Mouse (Mus musculus): ENCODE measurements around the gene Usp19. TPM values are rescaled to one million over a fixed set of nuclear protein-coding genes. Genes with fewer than 3 reads are reported as not detected.

The Usp19 gene
- total and polyA plus RNA-seq, 3 experiments = 44.7 to 197 (median 87.7) TPM

GRCm38 (mm10) chr9:108479241-108479640 lies 11.2 kb upstream of the Usp19 start:
- H3K4me3 ChIP-seq (ENCODE audit: low read depth, low read length) = peak overlapping the region; percentile 44; the same call in 1 of the 2 replicates
- ATAC-seq (ENCODE audit: extremely low read depth, insufficient number of reproducible peaks, low FRiP score, poor library complexity, severe bottlenecking) = no peak

DNA sequence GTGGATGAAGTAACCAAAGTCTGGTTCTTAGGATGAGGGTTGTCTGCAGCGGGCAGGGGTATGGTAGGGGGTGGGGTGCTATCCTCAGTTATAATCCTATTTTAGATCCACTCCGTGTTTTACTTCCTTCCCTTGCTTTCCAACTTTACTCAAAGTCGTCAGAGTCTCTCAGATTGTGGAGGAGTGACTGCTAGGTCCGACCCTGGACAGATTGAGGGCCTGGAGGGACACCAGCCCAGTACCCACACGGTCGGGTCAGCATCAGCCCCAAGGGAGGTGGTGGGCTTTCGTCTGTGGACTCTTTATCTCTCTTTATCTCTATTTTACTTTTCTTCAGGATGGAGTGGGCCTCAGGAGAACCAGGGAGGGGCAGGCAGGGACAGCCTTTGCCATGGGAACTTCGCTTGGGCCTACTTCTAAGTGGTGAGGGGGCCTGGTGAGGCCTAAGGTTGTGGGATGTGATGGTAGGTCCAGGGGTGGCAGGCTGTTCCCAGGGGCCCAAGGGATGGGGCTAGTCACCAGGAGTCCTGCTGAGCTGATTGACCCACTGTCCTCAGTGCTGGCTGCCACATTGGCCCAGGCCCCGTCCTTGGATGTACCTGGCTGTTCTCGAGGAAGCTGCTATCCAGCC lies 10.6 kb upstream of the Usp19 start, which contains the start of gene Lamb2:
Gene Lamb2 (plus strand): TSS at position 16 of the 631 bp plus-strand sequence.
- no peak for DNase-seq (ENCODE audit: low spot score)
- no peak for TF ChIP-seq CTCF (IDR thresholded peaks at IDR 0.05; ENCODE audit: low read depth, low read length)
- TF ChIP-seq TAL1 (conservative IDR thresholded peaks at IDR 0.05; ENCODE audit: low read depth, low read length) = no peak
- no peak for TF ChIP-seq POLR2AphosphoS5 (IDR thresholded peaks at IDR 0.05; ENCODE audit: insufficient replicate concordance, low read depth, low read length)
- TF ChIP-seq GATA2 (IDR thresholded peaks at IDR 0.05; ENCODE audit: borderline replicate concordance, low read depth, low read length) = no peak
- TF ChIP-seq GATA1 (IDR thresholded peaks at IDR 0.05; ENCODE audit: borderline replicate concordance, low read length) = no peak
- no peak for ATAC-seq (ENCODE audit: extremely low read depth, insufficient number of reproducible peaks, low FRiP score, poor library complexity, severe bottlenecking)
- Histone ChIP-seq H3K27me3 (ENCODE audit: insufficient read depth, low read length) (peaks cover 73% of the 10 kb centered on the region), H3K36me3 (replicated peaks) (no peaks in the 10 kb centered on the region), H3K4me3 (ENCODE audit: low read depth, low read length) (peak within 1 kb of the TSS; percentile 44; the same call in 1 of the 2 replicates), H3K4me1 (ENCODE audit: insufficient read depth, low read depth, low read length) (peaks cover 22% of the 10 kb centered on the region), H3K9me3 (replicated peaks) (no peaks in the 10 kb centered on the region)

More at GRCm38 (mm10) chr9:108479241-108479640, 11.2 kb upstream of the Usp19 start:
- no peaks in the 10 kb centered on the region for H3K9me3 ChIP-seq (replicated peaks)
- TF ChIP-seq GATA1 (IDR thresholded peaks at IDR 0.05; ENCODE audit: borderline replicate concordance, low read length) (no peak), TAL1 (conservative IDR thresholded peaks at IDR 0.05; ENCODE audit: low read depth, low read length) (no peak), CTCF (IDR thresholded peaks at IDR 0.05; ENCODE audit: low read depth, low read length) (no peak), GATA2 (IDR thresholded peaks at IDR 0.05; ENCODE audit: borderline replicate concordance, low read depth, low read length) (no peak), POLR2AphosphoS5 (IDR thresholded peaks at IDR 0.05; ENCODE audit: insufficient replicate concordance, low read depth, low read length) (no peak)
- H3K36me3 ChIP-seq (replicated peaks) = no peaks in the 10 kb centered on the region
- no peak for DNase-seq (ENCODE audit: low spot score)
- H3K27me3 ChIP-seq (ENCODE audit: insufficient read depth, low read length) = peaks cover 73% of the 10 kb centered on the region
- H3K4me1 ChIP-seq (ENCODE audit: insufficient read depth, low read depth, low read length) = peaks cover 22% of the 10 kb centered on the region

- ATAC-seq (ENCODE audit: extremely low read depth, insufficient number of reproducible peaks, low FRiP score, poor library complexity, severe bottlenecking) (no peak), DNase-seq (ENCODE audit: low spot score) (no peak)
- TF ChIP-seq TAL1 (conservative IDR thresholded peaks at IDR 0.05; ENCODE audit: low read depth, low read length) (no peak), POLR2AphosphoS5 (IDR thresholded peaks at IDR 0.05; ENCODE audit: insufficient replicate concordance, low read depth, low read length) (no peak), CTCF (IDR thresholded peaks at IDR 0.05; ENCODE audit: low read depth, low read length) (no peak), GATA2 (IDR thresholded peaks at IDR 0.05; ENCODE audit: borderline replicate concordance, low read depth, low read length) (no peak), GATA1 (IDR thresholded peaks at IDR 0.05; ENCODE audit: borderline replicate concordance, low read length) (no peak)
- Histone ChIP-seq H3K36me3 (replicated peaks) (no peaks in the 10 kb centered on the region), H3K4me1 (ENCODE audit: insufficient read depth, low read depth, low read length) (peaks cover 22% of the 10 kb centered on the region), H3K27me3 (ENCODE audit: insufficient read depth, low read length) (peaks cover 81% of the 10 kb centered on the region), H3K9me3 (replicated peaks) (no peaks in the 10 kb centered on the region), H3K4me3 (ENCODE audit: low read depth, low read length) (no peak overlapping the region)
Observed at GRCm38 (mm10) chr9:108480813-108481519, 9.4 kb upstream of the Usp19 start.

- Histone ChIP-seq H3K9me3 (replicated peaks) (no peaks in the 10 kb centered on the region), H3K4me1 (ENCODE audit: insufficient read depth, low read depth, low read length) (peaks cover 24% of the 10 kb centered on the region), H3K4me3 (ENCODE audit: low read depth, low read length) (no peak overlapping the region), H3K27me3 (ENCODE audit: insufficient read depth, low read length) (peaks cover 86% of the 10 kb centered on the region), H3K36me3 (replicated peaks) (no peaks in the 10 kb centered on the region)
- no peak for ATAC-seq (ENCODE audit: extremely low read depth, insufficient number of reproducible peaks, low FRiP score, poor library complexity, severe bottlenecking)
- DNase-seq (ENCODE audit: low spot score) = no peak
- TF ChIP-seq GATA2 (IDR thresholded peaks at IDR 0.05; ENCODE audit: borderline replicate concordance, low read depth, low read length) (no peak), CTCF (IDR thresholded peaks at IDR 0.05; ENCODE audit: low read depth, low read length) (no peak), TAL1 (conservative IDR thresholded peaks at IDR 0.05; ENCODE audit: low read depth, low read length) (no peak), GATA1 (IDR thresholded peaks at IDR 0.05; ENCODE audit: borderline replicate concordance, low read length) (no peak), POLR2AphosphoS5 (IDR thresholded peaks at IDR 0.05; ENCODE audit: insufficient replicate concordance, low read depth, low read length) (no peak)
Observed at GRCm38 (mm10) chr9:108481520-108482210, 8.7 kb upstream of the Usp19 start.

- no peak for ATAC-seq (ENCODE audit: extremely low read depth, insufficient number of reproducible peaks, low FRiP score, poor library complexity, severe bottlenecking)
- no peak overlapping the region for H3K4me3 ChIP-seq (ENCODE audit: low read depth, low read length)
- H3K9me3 ChIP-seq (replicated peaks) = no peaks in the 10 kb centered on the region
- H3K27me3 ChIP-seq (ENCODE audit: insufficient read depth, low read length) = peaks cover 90% of the 10 kb centered on the region
- DNase-seq (ENCODE audit: low spot score) = no peak
- peaks cover 24% of the 10 kb centered on the region for H3K4me1 ChIP-seq (ENCODE audit: insufficient read depth, low read depth, low read length)
- TF ChIP-seq CTCF (IDR thresholded peaks at IDR 0.05; ENCODE audit: low read depth, low read length) (no peak), POLR2AphosphoS5 (IDR thresholded peaks at IDR 0.05; ENCODE audit: insufficient replicate concordance, low read depth, low read length) (no peak), GATA1 (IDR thresholded peaks at IDR 0.05; ENCODE audit: borderline replicate concordance, low read length) (no peak), TAL1 (conservative IDR thresholded peaks at IDR 0.05; ENCODE audit: low read depth, low read length) (no peak), GATA2 (IDR thresholded peaks at IDR 0.05; ENCODE audit: borderline replicate concordance, low read depth, low read length) (no peak)
- H3K36me3 ChIP-seq (replicated peaks) = no peaks in the 10 kb centered on the region
Observed at GRCm38 (mm10) chr9:108483051-108483790, 7.2 kb upstream of the Usp19 start.

Measured in G1E (cell line).